Mouse (Mus musculus): ENCODE results near the gene Hspa12b. TPM values are rescaled to one million over a fixed set of nuclear protein-coding genes. Genes with fewer than 3 reads are reported as not detected.

Gene Hspa12b
- total RNA-seq, 4 experiments from 2014 or later, result 5.9 to 8.9 (median 8.3) TPM

GRCm38 (mm10) chr2:131147043-131147365 lies 19.9 kb downstream of the Hspa12b start:
- DNase-seq (ENCODE audit: low spot score in 2 of 2), result no peak

DNA sequence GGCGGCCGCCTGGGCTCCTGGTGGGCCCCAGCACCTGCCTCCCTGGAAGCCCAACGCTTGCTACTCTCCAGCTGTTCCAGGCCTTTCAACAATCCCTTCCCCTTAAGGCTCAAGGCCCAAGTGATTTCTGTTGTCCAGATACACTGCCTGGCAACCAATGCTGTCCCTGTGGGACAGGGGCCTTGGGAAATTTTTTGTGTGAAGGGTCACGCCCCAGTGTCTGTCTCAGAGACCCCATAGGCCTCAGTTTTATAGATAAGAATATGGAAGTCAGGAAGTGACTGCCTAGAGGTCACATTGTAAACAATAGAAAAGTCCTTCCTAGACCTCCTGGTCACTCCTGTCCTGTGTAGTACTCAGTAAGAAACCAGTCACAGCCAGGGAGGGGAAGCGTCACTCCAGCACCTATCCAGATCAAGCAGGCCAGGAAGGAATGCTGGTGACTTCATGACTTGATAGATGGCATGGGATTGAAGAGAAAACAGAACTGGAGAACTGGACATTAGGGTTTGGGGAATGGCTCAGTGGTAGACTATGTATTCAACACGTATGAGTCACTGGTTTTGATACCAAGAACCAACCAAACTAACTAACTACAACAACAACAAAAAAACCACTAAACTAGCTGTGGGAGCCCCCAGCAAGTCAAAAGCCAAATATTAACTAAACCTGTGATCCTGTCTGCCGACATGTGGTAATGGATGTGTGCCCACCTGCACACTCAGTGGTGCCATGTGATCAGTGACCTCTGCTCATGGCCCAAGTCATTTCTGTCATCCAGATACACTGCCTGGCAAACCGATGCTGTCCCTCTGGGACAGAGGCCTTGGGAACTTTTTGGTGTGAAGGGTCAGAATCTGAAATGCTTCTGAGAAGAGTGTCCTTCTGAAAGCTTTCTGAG lies 21.5 kb downstream of the Hspa12b start:
- no peak for DNase-seq (ENCODE audit: low spot score in 2 of 2)

DNA sequence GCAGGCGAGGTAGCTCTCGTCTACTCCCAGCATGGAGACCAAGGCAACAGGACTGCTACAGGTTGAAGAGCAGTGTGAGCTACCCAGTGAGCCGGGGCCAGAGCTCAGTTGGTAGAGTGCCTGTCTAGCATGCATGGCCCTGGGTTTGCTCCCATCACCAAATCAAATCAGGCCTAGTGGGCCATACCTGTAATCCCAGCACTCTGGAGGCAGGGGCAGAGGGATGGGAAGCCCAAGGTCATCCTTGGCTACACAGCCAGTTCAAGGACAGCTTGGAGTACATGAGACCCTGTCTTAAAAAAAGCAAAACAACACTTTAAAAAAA lies 22.1 kb downstream of the Hspa12b start:
- no peak for DNase-seq (ENCODE audit: low spot score in 2 of 2)

DNA sequence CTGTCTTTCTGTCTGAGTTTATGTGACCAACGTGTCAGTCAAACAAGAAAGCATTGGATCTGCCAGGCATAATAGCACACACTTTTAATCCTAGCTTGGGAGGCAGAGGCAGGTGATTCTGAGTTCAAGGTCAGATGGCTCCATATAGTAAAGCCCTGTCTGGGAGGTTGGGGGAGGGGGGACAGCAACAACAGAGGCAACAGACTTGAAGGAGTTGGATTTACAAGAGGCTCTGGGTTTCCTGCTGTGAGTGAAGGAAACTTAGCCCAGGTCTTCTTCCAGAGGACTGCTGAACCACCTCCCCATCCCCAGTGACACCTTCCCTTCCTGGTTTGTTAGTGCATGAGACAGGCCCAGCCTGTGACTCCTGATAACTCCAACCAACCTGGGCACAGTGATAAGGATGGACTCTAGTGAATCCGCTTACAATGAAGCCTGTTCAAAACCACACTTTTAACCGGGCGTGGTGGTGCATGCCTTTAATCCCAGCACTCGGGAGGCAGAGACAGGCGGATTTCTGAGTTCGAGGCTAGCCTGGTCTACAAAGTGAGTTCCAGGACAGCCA lies 25.2 kb downstream of the Hspa12b start:
- no peak for DNase-seq (ENCODE audit: low spot score in 2 of 2)

- DNase-seq (ENCODE audit: low spot score in 2 of 2), result no peak
Observed at GRCm38 (mm10) chr2:131154036-131154435, 27.0 kb downstream of the Hspa12b start.

DNA sequence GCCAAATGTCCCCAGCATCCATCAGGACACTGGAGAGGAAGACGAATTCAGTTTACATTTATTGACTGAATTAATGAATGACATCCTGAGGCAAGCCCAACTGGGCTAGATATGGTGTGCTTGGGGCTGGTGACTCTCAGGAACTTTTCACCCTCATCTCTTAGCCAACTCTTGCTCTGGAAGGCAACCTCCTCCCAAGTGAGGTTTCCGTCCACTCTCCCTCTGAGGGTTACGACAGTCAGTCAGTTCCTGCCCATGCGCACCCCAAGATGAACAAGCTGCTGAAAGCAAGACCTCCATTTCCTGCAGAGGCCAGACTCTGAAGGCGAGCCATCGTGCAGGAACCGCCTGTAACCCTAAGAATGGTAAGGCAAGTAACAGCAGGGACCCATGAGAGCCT lies 29.9 kb downstream of the Hspa12b start:
- DNase-seq (ENCODE audit: low spot score in 2 of 2), result no peak

DNA sequence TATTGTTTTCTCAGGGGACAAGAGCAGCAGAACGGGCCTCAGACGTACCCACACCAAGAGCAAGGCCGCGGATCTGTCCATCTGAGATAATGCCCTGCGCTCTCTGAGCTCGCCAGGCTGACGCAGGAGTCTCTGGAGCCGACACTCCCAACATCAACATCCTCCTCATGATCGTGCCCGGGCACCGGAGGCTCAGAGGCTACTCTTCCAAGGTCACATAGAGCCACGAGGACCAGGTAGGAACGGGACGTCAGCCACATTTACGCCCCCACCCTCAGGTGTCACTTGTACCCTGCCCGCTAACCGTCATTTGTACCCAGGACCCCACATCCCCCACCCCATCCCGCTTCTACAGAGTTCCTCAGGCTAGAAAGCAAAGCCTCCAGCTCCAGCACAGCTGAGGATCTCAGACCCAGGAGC lies 32.4 kb downstream of the Hspa12b start:
- peak in 1 of 2 experiments; percentile 45 for DNase-seq (ENCODE audit: low spot score in 2 of 2)

DNA sequence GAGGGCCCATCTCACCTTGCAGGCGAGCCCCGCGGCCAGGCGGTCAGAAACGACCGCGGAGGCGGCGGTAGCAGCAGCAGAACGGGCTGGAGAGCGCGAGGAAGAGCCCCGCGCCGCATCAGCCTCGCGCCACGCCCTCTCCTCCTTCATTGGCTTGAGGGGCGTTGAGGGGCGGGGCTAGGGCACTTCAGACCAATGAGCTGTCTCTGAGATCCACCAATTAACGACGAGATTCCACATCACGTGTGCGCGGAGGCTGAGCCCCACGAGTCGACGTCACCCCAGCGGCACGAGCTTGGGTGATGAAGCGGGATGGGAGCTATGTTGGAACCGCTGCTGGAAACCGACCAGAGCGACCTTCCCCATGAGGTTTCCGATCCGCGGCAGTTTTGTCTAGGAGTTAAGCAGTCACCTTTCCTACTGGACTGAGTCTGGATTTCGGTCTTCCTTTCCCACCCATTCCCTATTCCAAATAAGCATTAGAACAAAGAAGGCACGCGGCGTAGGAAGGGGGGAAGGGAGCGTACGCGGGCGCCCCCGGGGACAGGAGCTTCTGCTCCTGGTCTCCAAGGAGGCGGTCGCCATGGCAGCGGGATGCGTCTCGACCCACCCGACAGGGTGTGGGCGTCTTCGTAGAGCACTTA lies 33.0 kb downstream of the Hspa12b start, which contains the start of gene 1700037H04Rik:
1700037H04Rik (minus strand) TSS at position 144 of the 644 bp plus-strand sequence.
- peak; percentile 82 to 97 for DNase-seq (ENCODE audit: low spot score in 2 of 2)

- no peak for DNase-seq (ENCODE audit: low spot score in 2 of 2)
Observed at GRCm38 (mm10) chr2:131160671-131161111, 33.6 kb downstream of the Hspa12b start.

- DNase-seq (ENCODE audit: low spot score in 2 of 2), result no peak
Observed at GRCm38 (mm10) chr2:131163924-131164323, 36.8 kb downstream of the Hspa12b start.

DNA sequence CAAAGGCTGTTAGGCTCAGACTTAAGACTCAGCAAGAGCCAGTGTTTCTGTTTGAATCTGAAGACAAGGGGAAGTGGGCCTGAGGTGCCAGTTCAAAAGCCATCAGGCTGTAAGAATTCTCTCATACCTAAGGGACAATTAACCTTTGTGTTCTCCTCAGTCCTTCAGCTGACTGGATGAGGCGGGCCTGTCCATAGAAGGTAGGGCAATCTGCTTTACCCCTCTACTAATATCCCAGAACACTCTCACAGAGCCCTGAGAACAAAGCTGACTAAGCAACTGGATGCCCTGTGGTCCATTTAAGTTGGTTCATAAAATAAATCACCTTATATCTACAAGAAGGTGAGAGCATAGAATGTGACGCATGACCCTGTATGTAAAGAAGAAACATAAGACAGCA lies 39.1 kb downstream of the Hspa12b start:
- no peak for DNase-seq (ENCODE audit: low spot score in 2 of 2)

DNA sequence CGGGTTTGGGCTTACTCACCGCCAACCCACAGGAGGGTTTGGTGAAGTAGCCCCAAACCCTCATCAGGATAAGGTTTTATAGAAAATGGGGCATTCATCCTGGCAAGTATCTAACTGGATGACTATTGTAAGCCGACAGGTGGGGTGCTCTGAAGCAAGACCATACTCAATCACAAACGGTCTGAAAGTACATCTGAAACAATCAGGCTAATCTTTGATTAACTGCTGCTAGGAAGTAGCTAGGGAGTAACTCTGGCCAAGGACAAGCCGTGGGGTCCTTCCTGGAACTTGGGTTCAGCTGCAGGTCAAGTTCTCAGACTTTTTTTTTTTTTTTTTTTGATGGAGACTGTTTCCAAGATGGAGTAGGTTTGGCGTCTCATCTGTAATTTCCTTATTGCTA lies 40.9 kb downstream of the Hspa12b start:
- no peak for DNase-seq (ENCODE audit: low spot score in 2 of 2)

DNA sequence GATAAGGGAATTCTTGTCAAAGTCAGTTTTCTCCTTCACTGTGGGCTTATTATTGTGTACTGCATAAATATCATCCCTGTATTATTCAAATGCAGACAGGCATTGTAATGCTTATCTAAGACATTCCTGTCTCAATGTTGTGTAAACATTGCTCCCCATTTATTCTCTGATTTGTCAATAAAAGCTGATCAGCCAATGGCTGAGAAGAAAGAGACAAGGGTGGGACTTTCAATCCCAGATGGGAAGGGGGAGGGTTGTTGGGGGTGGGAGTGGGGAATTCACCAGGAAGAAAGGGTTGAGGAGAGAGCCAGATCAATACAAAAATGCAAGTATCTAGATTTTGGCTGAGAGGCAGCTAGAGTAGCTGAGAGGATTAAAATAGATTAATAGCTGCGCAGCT lies 41.8 kb downstream of the Hspa12b start:
- DNase-seq (ENCODE audit: low spot score in 2 of 2), result no peak

DNA sequence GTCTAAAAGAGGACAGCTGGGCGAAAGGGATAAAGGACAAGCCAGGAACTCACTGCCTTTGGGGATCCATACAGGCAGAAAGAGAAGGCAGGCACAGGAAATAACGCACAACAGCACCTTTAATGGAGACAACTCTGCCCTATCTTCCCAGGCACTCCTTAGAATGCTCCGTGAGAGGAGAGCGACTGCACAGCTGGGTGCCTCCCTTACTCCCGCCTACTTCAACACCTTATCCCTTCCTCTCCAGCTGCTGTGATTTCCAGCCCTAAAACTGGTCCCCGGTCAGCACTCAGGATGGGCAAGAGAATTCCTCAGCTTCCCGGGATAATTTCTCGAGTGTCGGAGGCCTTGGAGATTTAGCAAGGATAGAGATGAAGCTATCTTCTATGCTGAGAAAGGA lies 43.9 kb downstream of the Hspa12b start:
- DNase-seq (ENCODE audit: low spot score in 2 of 2), result no peak

- DNase-seq (ENCODE audit: low spot score in 2 of 2), result peak; percentile 54 to 71
Observed at GRCm38 (mm10) chr2:131171401-131172104, 44.5 kb downstream of the Hspa12b start.

GRCm38 (mm10) chr2:131172322-131172721 lies 45.2 kb downstream of the Hspa12b start:
- no peak for DNase-seq (ENCODE audit: low spot score in 2 of 2)

DNA sequence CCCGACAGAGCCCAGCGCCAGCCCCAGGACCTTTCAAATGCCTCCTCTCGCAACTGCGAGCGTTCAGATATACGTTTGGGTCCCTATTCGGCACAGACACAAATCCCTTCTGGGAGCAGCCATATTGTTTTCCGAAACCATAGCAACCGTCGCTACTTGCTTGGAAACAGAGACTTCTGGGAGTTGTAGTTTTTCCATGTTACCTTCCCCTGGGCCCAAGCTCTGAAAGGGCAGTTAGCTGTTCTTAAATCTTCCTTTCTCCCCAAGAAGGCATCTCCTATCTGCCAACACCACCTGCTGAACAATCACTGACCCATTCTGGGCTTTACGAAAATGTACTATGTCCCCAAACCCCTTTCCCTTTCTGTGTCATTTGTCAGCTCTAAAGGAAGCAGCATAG lies 47.6 kb downstream of the Hspa12b start:
- peak; percentile 58 to 66 for DNase-seq (ENCODE audit: low spot score in 2 of 2)

DNA sequence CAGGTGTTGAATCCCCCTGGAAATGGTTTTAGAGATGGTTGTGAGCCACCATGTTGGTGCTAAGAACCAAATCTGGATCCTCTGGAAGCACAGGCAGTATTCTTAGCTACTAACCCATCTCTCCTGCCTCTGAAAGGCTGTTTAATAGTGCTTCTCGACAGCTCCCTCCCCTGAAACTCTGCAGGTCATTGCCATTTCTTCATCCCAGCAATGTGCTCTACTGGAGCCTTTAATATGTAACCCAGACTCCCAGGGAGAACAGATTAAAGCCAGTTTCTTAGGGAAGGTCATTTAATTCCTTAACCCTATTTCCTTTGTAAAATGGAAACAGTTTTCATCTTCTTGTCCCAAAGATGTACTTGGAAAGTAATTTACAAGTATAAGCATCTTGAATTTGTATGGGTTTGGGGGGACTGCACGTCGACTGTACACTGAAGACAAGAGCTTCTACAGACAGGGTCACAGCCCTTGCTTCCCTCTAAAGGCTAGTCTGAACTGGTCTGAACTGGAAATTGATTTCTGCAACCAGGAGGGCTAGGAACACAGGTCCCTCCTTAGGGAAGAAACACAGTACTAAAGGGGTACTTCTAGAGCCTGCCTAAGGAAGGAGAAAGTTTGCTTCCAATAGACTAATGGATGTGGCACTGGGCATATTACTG lies 48.3 kb downstream of the Hspa12b start:
- DNase-seq (ENCODE audit: low spot score in 2 of 2), result no peak

DNA sequence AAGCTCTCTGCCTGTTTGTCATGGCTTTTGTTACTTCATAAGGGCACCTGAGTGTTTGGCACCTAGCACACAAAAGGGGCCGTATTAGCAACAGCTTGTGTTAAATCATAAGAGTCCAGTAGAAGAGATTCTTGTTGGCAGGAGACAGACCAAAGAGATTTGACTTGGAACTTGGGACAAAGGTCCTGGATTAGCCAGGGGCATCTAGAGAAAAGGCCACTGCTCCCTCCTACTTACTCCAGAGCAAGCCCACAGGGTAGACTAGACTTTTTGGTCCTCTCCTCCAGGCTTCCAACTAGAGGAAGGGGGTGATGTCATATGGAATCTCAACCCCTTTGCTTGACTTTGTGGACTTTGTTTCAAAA lies 48.8 kb downstream of the Hspa12b start:
- no peak for DNase-seq (ENCODE audit: low spot score in 2 of 2)

- DNase-seq (ENCODE audit: low spot score in 2 of 2), result no peak
Observed at GRCm38 (mm10) chr2:131176491-131176890, 49.4 kb downstream of the Hspa12b start.

GRCm38 (mm10) chr2:131177932-131178331 lies 50.9 kb downstream of the Hspa12b start:
- DNase-seq (ENCODE audit: low spot score in 2 of 2), result no peak

Data from left cerebral cortex, adult 8-10 months (tissue).